Mouse (Mus musculus): ENCODE data around the gene Mt4. TPM values are rescaled to one million over a fixed set of nuclear protein-coding genes. Genes with fewer than 3 reads are reported as not detected.

Mt4 gene
- total RNA-seq (2021) (not detected), polyA plus RNA-seq (2012; rRNA removed) (not detected in 2 replicates)
- long read RNA-seq, result 0 reads

DNA sequence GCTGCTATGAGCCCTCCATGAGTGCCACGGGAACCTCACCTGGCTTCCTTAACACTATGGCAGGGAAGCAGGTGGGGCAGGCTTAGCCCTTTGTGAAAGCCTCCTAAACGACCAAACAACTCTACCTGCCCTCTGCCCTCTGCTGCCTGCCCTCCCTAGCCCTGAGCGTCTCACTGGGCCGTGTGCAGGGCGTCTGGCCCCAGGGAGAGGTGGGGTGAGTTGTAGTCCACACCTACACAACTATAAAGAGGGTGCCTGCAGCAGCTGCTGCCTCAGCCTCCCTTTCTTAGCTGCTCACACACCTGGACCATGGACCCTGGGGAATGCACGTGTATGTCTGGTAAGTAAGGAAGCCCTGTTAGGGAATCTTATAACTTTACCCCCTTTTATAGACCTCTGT is at the start of gene Mt4:
TSS of gene Mt4 (plus strand) at position 265 of the 400 bp plus-strand sequence.
- intact Hi-C loops (cut with DNase I), result no loop called here
- H3K4me3 ChIP-seq, result no peak within 1 kb of the TSS
- no peak for DNase-seq
- H3K27ac ChIP-seq, result no peak within 1 kb of the TSS
- WGBS, result 49% methylated on average over 6 of the region's 6 CpGs
- H3K27me3 ChIP-seq (ENCODE audit: control insufficient read depth, insufficient read depth, low read length), result no peaks in the 10 kb centered on the region
- H3K4me1 ChIP-seq (ENCODE audit: control insufficient read depth, insufficient read depth, low read length), result no peaks in the 10 kb centered on the region
- H3K9ac ChIP-seq (ENCODE audit: low read depth, low read length), result no peak within 1 kb of the TSS
- TF ChIP-seq CTCF (IDR thresholded peaks at IDR 0.05) (no peak), POLR2A (IDR thresholded peaks at IDR 0.05; ENCODE audit: insufficient read depth, low read depth, low read length) (no peak), EP300 (IDR thresholded peaks at IDR 0.05; ENCODE audit: insufficient read depth, low read depth, low read length) (no peak)
- no peaks in the 10 kb centered on the region for H3K79me2 ChIP-seq (replicated peaks; ENCODE audit: control insufficient read depth, insufficient read depth, low read length)
- no peaks in the 10 kb centered on the region for H3K36me3 ChIP-seq (ENCODE audit: control insufficient read depth, insufficient read depth, low read length)

DNA sequence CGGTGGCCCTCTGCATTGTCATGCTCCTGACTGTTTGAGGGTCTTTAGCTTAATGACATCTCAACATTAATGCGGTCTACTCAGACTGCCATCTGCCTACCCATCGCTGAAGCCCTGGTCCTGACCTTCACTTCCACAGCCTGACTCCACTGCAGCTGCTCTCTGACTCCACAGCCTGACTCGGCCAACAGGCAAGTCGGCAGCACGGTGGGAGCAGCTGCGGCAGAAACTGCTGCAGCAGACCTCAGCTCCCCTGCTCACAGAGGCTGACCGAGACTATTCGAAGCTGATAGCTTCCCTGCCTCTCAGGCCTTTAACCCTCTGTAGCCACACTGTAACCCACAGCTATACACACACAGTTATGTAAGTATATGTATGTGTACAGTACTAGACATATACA is 49.0 kb upstream of the Mt4 start:
- no peak overlapping the region for H3K27ac ChIP-seq
- DNase-seq, result no peak
- H3K4me3 ChIP-seq, result no peak overlapping the region
- intact Hi-C loops (cut with DNase I), result no loop called here
- no peak overlapping the region for H3K9ac ChIP-seq (ENCODE audit: low read depth, low read length)
- H3K4me1 ChIP-seq (ENCODE audit: control insufficient read depth, insufficient read depth, low read length), result no peaks in the 10 kb centered on the region
- no peaks in the 10 kb centered on the region for H3K27me3 ChIP-seq (ENCODE audit: control insufficient read depth, insufficient read depth, low read length)
- no peak for TF ChIP-seq POLR2A (IDR thresholded peaks at IDR 0.05; ENCODE audit: insufficient read depth, low read depth, low read length)
- TF ChIP-seq EP300 (IDR thresholded peaks at IDR 0.05; ENCODE audit: insufficient read depth, low read depth, low read length), result no peak
- TF ChIP-seq CTCF (IDR thresholded peaks at IDR 0.05), result no peak
- no peaks in the 10 kb centered on the region; the same call in 1 of the 2 replicates for H3K36me3 ChIP-seq (ENCODE audit: control insufficient read depth, insufficient read depth, low read length)
- no peaks in the 10 kb centered on the region for H3K79me2 ChIP-seq (replicated peaks; ENCODE audit: control insufficient read depth, insufficient read depth, low read length)
- 89% methylated on average over 9 of the region's 9 CpGs for WGBS

DNA sequence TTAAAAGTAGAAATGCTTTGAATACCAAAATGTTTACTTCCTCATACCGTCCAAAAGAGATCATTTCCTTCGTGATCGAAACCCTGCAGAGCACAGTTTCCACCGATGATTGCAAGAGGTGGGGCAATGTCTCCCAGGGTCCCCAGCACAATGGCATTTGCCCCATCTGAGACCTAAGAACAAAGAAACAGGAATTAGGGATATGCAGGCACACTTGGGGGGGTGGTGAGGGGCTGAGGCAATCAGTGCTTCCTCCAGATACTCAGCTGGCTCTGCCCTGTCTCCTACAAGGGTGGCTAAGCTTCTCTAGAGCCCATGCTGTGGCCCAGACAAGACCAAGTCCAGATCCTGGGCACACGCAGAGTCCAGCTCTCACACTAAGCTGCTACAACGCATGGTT is 47.3 kb upstream of the Mt4 start:
- 48% methylated on average over 6 of the region's 6 CpGs for WGBS
- no peak for DNase-seq
- TF ChIP-seq CTCF (IDR thresholded peaks at IDR 0.05) (no peak), EP300 (IDR thresholded peaks at IDR 0.05; ENCODE audit: insufficient read depth, low read depth, low read length) (no peak), POLR2A (IDR thresholded peaks at IDR 0.05; ENCODE audit: insufficient read depth, low read depth, low read length) (no peak)
- Histone ChIP-seq H3K79me2 (replicated peaks; ENCODE audit: control insufficient read depth, insufficient read depth, low read length) (no peaks in the 10 kb centered on the region), H3K27ac (no peak overlapping the region), H3K27me3 (ENCODE audit: control insufficient read depth, insufficient read depth, low read length) (no peaks in the 10 kb centered on the region), H3K9ac (ENCODE audit: low read depth, low read length) (no peak overlapping the region), H3K4me1 (ENCODE audit: control insufficient read depth, insufficient read depth, low read length) (no peaks in the 10 kb centered on the region; the same call in 1 of the 2 replicates), H3K36me3 (ENCODE audit: control insufficient read depth, insufficient read depth, low read length) (no peaks in the 10 kb centered on the region; the same call in 1 of the 2 replicates), H3K4me3 (no peak overlapping the region)
- intact Hi-C loops (cut with DNase I), result no loop called here

DNA sequence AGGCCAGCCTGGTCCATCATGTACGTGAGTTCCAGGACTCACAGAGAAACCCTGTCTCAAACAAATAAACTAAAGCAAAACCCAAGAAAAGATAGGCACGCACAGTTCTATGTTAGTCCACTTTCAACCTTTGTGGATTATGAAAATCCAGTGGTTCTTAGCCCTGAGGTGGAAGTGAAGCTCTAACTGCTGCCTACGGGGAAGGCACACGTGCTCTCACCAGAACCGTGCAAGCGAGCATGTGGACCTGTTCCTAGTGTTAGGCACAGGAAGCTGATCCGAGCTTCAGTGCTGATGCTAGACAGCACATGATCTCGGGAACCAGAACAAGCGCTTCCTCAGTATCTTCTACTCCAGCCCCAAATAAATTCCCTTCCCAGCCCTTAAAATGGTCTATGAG is 44.1 kb upstream of the Mt4 start:
- H3K27me3 ChIP-seq (ENCODE audit: control insufficient read depth, insufficient read depth, low read length), result no peaks in the 10 kb centered on the region
- H3K27ac ChIP-seq, result no peak overlapping the region
- no peak for DNase-seq
- peaks cover 2% of the 10 kb centered on the region for H3K4me1 ChIP-seq (ENCODE audit: control insufficient read depth, insufficient read depth, low read length)
- intact Hi-C loops (cut with DNase I), result no loop called here
- no peak overlapping the region for H3K4me3 ChIP-seq
- 63% methylated on average over 9 of the region's 9 CpGs for WGBS
- no peaks in the 10 kb centered on the region for H3K36me3 ChIP-seq (ENCODE audit: control insufficient read depth, insufficient read depth, low read length)
- no peak overlapping the region for H3K9ac ChIP-seq (ENCODE audit: low read depth, low read length)
- TF ChIP-seq CTCF (IDR thresholded peaks at IDR 0.05), result no peak
- no peak for TF ChIP-seq POLR2A (IDR thresholded peaks at IDR 0.05; ENCODE audit: insufficient read depth, low read depth, low read length)
- TF ChIP-seq EP300 (IDR thresholded peaks at IDR 0.05; ENCODE audit: insufficient read depth, low read depth, low read length), result no peak
- no peaks in the 10 kb centered on the region; the same call in 1 of the 2 replicates for H3K79me2 ChIP-seq (replicated peaks; ENCODE audit: control insufficient read depth, insufficient read depth, low read length)

DNA sequence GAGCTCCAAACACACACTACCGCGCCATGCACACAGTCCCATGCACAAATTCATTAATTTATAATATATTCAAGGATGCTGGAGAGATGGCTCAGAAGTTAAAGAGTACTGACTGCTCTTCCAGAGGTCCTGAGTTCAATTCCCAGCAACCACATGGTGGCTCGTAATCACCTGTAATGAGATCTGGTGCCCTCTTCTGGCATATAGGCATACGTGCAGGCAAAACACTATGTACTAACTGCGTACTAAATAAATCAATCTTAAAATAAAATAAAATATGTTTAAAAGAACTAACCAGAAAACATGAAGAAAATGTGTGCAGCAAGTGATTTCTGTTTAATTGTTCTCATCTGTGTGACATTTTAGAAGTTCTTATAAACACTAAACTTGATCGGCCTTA is 42.7 kb upstream of the Mt4 start:
- WGBS, result 87% methylated on average over 6 of the region's 6 CpGs
- Histone ChIP-seq H3K27me3 (ENCODE audit: control insufficient read depth, insufficient read depth, low read length) (no peaks in the 10 kb centered on the region), H3K9ac (ENCODE audit: low read depth, low read length) (no peak overlapping the region), H3K36me3 (ENCODE audit: control insufficient read depth, insufficient read depth, low read length) (no peaks in the 10 kb centered on the region), H3K4me1 (ENCODE audit: control insufficient read depth, insufficient read depth, low read length) (peaks cover 2% of the 10 kb centered on the region), H3K79me2 (replicated peaks; ENCODE audit: control insufficient read depth, insufficient read depth, low read length) (no peaks in the 10 kb centered on the region; the same call in 1 of the 2 replicates), H3K4me3 (no peak overlapping the region), H3K27ac (no peak overlapping the region)
- no peak for DNase-seq
- no peak for TF ChIP-seq EP300 (IDR thresholded peaks at IDR 0.05; ENCODE audit: insufficient read depth, low read depth, low read length)
- TF ChIP-seq CTCF (IDR thresholded peaks at IDR 0.05), result peak; percentile 47
- intact Hi-C loops (cut with DNase I), result no loop called here

DNA sequence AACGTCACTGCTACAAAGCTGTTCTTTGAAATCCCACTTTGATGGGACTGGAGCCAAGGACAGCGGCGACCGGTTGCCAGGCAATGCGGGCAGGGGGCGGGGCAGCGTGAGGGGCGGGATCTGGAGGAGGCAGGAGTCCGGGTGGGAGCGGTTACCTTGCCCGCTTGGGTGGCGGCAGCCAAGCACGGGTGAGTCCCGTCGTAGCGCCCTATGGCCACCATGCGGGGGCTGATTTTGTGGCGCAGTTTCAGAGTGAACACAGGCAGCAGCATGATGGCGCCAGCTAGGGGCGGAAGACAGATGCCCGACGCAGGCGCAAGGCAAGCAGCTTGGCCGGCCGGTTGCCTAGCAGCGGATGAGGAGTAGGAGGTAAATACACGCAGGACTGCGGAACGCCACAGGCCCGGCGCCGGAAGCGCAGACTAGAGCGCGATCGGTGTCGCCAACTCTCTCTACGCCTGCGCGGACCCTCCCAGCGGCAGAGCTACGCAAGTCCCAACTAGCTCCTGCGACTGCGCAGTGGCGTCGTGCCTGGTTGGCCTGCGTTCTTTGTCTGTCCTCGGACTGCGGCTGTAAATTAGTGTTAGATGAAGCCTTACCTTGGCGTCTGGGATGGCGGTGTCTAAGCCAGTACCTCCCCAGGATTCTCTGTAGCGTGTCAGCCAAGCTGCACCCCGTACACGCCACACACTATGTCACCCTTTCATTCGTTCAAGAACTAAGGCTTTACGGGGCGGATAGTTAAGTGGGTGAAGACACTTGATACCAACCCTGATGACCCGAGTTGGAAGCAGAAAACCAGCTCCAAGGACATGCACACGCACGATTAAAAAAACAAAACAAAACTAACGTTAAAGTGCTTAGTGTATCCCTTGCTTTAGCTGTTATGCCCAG is 38.7 kb upstream of the Mt4 start, which contains the start of gene Bbs2:
TSS of gene Bbs2 (minus strand) at position 848 of the 894 bp plus-strand sequence.
- Histone ChIP-seq H3K9ac (ENCODE audit: low read depth, low read length) (peak within 1 kb of the TSS; percentile 84), H3K36me3 (ENCODE audit: control insufficient read depth, insufficient read depth, low read length) (no peaks in the 10 kb centered on the region), H3K27me3 (ENCODE audit: control insufficient read depth, insufficient read depth, low read length) (no peaks in the 10 kb centered on the region), H3K79me2 (replicated peaks; ENCODE audit: control insufficient read depth, insufficient read depth, low read length) (no peaks in the 10 kb centered on the region; the same call in 1 of the 2 replicates), H3K4me1 (ENCODE audit: control insufficient read depth, insufficient read depth, low read length) (peaks cover 2% of the 10 kb centered on the region), H3K27ac (peak within 1 kb of the TSS; percentile 87), H3K4me3 (peak within 1 kb of the TSS; percentile 70)
- intact Hi-C loops (cut with DNase I), result loop anchor here (5.0 kb wide), 3 partner anchors 86 to 114 kb away; partner anchors contain the start of genes Amfr and Nup93
- 1% methylated on average over 61 of the region's 61 CpGs for WGBS
- peak; percentile 98 to 100 for DNase-seq
- TF ChIP-seq EP300 (IDR thresholded peaks at IDR 0.05; ENCODE audit: insufficient read depth, low read depth, low read length) (no peak; the same call in 1 of the 2 replicates), POLR2A (IDR thresholded peaks at IDR 0.05; ENCODE audit: insufficient read depth, low read depth, low read length) (peak; percentile 100), CTCF (IDR thresholded peaks at IDR 0.05) (peak; percentile 64)

Data from heart, adult 2 months (tissue).